Mouse (Mus musculus) midbrain, embryonic 11.5 days (tissue): Measurements from ENCODE around the gene Reep6. TPM values are rescaled to one million over a fixed set of nuclear protein-coding genes. Genes with fewer than 3 reads are reported as not detected.

Experiments used
- ATAC-seq: fragments of 200-750 bp; cut with Nextera tagmentation; 2 replicates; pipeline ENCODE4 v1.8.0; 2017; ENCODE audit warnings: moderate TSS enrichment, moderate library complexity; ENCODE audit not compliant: low FRiP score
- DNase-seq: peaks from one replicate; pipeline ENCODE4 v3.0.0; 2015; ENCODE audit warnings: low spot score; ENCODE audit errors: missing footprints
- H3K27ac ChIP-seq: fragments of 300-500 bp; sonication (generic); 2 replicates; pipeline ENCODE4 v1.5.1; 2014; ENCODE audit warnings: low read depth, low read length
- H3K27me3 ChIP-seq: fragments of 300-500 bp; sonication (generic); 2 replicates; pipeline ENCODE4 v1.6.1; 2014; ENCODE audit warnings: mild to moderate bottlenecking, low read length, moderate library complexity, mixed read lengths; ENCODE audit not compliant: control insufficient read depth, insufficient read depth
- H3K36me3 ChIP-seq: fragments of 300-500 bp; sonication (generic); 2 replicates; pipeline ENCODE4 v1.6.1; 2014; ENCODE audit warnings: mild to moderate bottlenecking, low read length, moderate library complexity, mixed read lengths; ENCODE audit not compliant: control insufficient read depth, insufficient read depth
- H3K4me1 ChIP-seq: fragments of 300-500 bp; sonication (generic); 2 replicates; pipeline ENCODE4 v1.6.1; 2014; ENCODE audit warnings: low read length; ENCODE audit not compliant: control insufficient read depth, insufficient read depth
- H3K4me2 ChIP-seq: fragments of 300-500 bp; sonication (generic); 2 replicates; pipeline ENCODE4 v1.6.1; 2014; ENCODE audit warnings: mild to moderate bottlenecking, moderate library complexity
- H3K4me3 ChIP-seq: fragments of 300-500 bp; sonication (generic); 2 replicates; pipeline ENCODE4 v1.5.1; 2014; ENCODE audit warnings: low read depth, low read length
- H3K9ac ChIP-seq: fragments of 300-500 bp; sonication (generic); 2 replicates; pipeline ENCODE4 v1.6.1; 2014; ENCODE audit warnings: low read length
- H3K9me3 ChIP-seq: fragments of 300-500 bp; sonication (generic); 2 replicates; pipeline ENCODE4 v1.6.1; 2016; ENCODE audit warnings: low read length; ENCODE audit not compliant: control insufficient read depth
- WGBS: fragments of 180-500 bp; shearing (Covaris S2); extraction: QIAGEN DNeasy Blood & Tissue Kit; methylation state at CpG from one replicate; pipeline ENCODE4 v1.1.7; 2014; 5-methylcytosine and 5-hydroxymethylcytosine counted together
- polyA plus RNA-seq: library from polyadenylated mRNA; unstranded; fragments of >200 nt; fragmentation: Nextera tagmentation; extraction: Ambion mirVana; gene quantifications from 2 replicates; pipeline ENCODE4 v1.2.1, GENCODE M21; 2014

Gene Reep6
- polyA plus RNA-seq, 1 experiment from 2014 or later, result 4.5 TPM

DNA sequence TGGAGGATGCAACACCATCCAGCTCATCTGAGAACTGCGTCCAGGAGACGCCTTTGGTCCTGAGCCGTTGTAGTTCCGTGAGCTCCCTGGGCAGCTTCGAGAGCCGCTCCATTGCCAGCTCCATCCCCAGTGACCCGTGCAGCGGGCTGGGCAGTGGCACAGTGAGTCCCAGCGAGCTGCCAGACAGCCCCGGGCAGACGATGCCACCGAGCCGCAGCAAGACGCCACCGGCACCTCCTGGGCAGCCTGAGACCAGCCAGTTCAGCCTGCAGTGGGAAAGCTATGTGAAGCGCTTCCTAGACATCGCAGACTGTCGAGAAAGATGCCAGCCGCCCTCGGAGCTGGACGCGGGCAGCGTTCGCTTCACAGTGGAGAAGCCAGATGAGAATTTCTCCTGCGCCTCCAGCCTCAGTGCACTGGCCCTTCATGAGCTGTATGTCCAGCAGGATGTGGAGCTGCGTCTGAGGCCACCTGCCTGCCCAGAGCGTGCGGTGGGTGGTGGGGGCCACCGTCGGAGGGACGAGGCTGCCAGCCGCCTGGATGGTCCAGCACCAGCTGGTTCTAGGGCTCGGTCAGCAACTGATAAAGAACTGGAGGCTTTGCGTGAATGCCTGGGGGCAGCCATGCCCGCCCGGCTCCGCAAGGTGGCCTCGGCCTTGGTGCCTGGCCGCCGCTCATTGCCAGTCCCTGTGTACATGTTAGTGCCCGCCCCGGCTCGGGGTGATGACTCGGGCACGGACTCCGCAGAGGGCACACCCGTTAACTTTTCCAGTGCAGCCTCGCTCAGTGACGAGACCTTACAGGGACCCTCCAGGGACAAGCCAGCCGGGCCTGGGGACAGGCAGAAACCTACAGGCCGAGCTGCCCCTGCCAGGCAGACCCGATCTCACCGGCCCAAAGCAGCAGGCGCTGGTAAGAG lies 16.9 kb upstream of the Reep6 start:
- Histone ChIP-seq H3K4me3 (no peak overlapping the region), H3K4me1 (peaks cover 4% of the 10 kb centered on the region; the same call in 1 of the 2 replicates), H3K9ac (no peak overlapping the region), H3K4me2 (no peak overlapping the region), H3K27me3 (peaks cover 5% of the 10 kb centered on the region), H3K36me3 (peaks cover 20% of the 10 kb centered on the region), H3K9me3 (no peaks in the 10 kb centered on the region), H3K27ac (no peak overlapping the region)
- 73% methylated on average over 54 of the region's 54 CpGs for WGBS
- DNase-seq (peak; percentile 85), ATAC-seq (no peak)

DNA sequence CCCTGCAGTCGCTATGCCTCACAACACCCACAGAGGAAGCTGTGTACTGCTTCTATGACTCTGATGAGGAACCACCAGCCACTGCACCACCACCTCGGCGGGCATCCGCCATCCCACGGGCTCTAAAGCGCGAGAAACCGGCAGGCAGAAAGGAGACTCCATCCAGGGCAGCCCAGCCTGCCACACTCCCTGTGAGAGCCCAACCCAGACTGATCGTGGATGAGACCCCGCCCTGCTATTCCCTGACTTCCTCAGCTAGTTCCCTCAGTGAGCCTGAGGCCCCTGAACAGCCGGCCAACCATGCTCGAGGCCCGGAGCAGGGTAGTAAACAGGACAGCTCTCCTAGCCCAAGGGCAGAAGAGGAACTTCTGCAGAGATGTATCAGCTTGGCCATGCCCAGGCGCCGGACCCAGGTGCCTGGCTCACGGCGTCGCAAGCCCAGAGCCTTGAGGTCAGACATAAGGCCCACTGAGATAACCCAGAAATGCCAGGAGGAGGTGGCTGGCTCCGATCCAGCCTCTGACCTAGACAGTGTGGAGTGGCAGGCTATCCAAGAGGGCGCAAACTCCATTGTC lies 16.0 kb upstream of the Reep6 start:
- Histone ChIP-seq H3K4me3 (no peak overlapping the region), H3K4me2 (no peak overlapping the region), H3K9me3 (no peaks in the 10 kb centered on the region), H3K36me3 (peaks cover 19% of the 10 kb centered on the region), H3K27ac (no peak overlapping the region), H3K4me1 (peaks cover 4% of the 10 kb centered on the region; the same call in 1 of the 2 replicates), H3K27me3 (peaks cover 5% of the 10 kb centered on the region), H3K9ac (no peak overlapping the region)
- 62% methylated on average over 20 of the region's 20 CpGs for WGBS
- no peak for ATAC-seq
- DNase-seq, result peak; percentile 86

DNA sequence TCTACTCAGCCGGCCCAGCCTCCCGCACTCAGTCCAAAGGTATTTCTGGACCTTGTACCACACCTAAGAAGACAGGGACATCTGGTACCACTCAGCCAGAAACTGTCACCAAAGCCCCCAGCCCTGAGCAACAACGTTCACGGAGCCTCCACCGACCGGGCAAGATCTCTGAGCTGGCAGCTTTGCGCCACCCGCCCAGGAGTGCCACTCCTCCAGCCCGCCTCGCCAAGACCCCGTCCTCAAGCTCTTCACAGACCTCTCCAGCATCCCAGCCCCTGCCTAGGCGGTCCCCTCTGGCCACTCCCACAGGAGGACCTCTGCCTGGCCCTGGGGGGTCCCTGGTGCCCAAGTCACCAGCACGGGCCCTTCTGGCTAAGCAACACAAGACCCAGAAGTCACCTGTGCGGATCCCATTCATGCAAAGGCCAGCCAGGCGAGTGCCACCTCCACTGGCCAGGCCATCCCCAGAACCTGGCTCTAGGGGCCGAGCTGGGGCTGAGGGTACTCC lies 15.2 kb upstream of the Reep6 start:
- Histone ChIP-seq H3K4me2 (no peak overlapping the region), H3K27ac (no peak overlapping the region), H3K9me3 (no peaks in the 10 kb centered on the region), H3K27me3 (peaks cover 5% of the 10 kb centered on the region), H3K4me1 (peaks cover 7% of the 10 kb centered on the region), H3K4me3 (no peak overlapping the region), H3K9ac (no peak overlapping the region), H3K36me3 (peaks cover 12% of the 10 kb centered on the region)
- DNase-seq (peak; percentile 82), ATAC-seq (no peak)
- WGBS, result 62% methylated on average over 16 of the region's 16 CpGs

DNA sequence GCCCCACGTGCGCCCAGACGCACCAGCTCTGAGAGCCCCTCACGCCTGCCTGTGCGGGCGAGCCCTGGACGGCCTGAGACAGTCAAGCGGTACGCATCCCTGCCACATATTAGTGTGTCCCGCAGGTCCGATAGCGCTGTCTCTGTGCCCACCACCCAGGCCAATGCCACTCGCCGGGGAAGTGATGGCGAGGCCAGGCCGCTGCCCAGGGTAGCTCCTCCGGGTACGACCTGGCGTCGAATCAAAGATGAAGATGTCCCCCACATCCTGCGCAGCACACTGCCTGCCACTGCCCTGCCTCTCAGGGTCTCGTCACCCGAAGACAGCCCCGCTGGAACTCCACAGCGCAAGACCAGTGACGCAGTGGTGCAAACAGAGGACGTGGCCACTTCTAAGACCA lies 14.4 kb upstream of the Reep6 start:
- Histone ChIP-seq H3K4me1 (peaks cover 12% of the 10 kb centered on the region), H3K27me3 (peaks cover 5% of the 10 kb centered on the region), H3K9ac (no peak overlapping the region), H3K4me2 (no peak overlapping the region), H3K9me3 (no peaks in the 10 kb centered on the region), H3K27ac (no peak overlapping the region), H3K36me3 (peaks cover 12% of the 10 kb centered on the region), H3K4me3 (no peak overlapping the region)
- ATAC-seq (no peak), DNase-seq (no peak)
- WGBS, result 57% methylated on average over 27 of the region's 27 CpGs

DNA sequence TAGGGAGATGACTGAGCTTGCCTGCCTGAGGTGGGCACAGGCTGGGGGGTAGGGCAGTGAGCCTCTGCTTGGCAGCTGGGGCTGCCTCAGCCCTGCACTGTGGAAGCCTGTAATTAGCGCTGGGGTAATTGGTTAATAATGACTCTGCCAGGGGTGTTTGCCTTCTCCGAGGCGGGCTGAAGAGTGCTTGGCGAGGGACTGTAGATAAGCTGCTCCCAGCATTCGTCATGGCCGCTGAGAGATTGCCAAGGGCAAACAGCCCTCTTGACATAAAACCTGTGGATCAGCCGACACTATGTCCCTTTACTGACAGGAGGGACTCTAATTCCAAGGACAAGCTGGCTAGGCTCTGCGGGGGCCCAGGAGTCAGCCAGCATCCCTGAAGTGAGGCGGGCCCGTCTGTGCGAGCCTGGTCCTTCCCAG lies 13.4 kb upstream of the Reep6 start:
- H3K36me3 ChIP-seq, result peaks cover 9% of the 10 kb centered on the region
- no peak overlapping the region for H3K4me3 ChIP-seq
- H3K9ac ChIP-seq, result no peak overlapping the region
- DNase-seq (no peak), ATAC-seq (no peak)
- 48% methylated on average over 11 of the region's 11 CpGs for WGBS
- H3K4me1 ChIP-seq, result peaks cover 12% of the 10 kb centered on the region
- H3K4me2 ChIP-seq, result no peak overlapping the region
- peaks cover 4% of the 10 kb centered on the region for H3K27me3 ChIP-seq
- H3K9me3 ChIP-seq, result no peaks in the 10 kb centered on the region
- H3K27ac ChIP-seq, result no peak overlapping the region

DNA sequence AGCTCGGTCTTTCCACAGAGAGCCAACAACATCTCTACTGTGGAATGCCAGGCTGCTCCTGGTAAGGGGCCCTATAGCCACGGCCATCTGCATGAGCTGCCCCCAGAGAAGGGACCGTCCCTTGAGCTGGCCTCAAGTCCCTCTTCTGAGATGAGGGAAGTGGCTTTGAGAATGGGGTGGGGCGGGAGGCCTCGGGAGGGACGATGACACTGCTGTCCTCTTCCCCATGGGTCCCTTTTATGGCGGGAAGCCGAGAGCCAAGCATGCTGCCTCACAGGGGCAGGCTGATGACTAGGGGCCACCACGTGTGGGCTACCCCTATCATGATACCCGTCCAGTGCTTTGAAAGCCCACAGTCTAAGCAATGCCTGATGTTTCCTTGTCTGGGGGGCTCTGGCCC lies 12.7 kb upstream of the Reep6 start:
- WGBS, result 60% methylated on average over 10 of the region's 10 CpGs
- DNase-seq (no peak), ATAC-seq (no peak)
- no peak overlapping the region for H3K4me2 ChIP-seq
- peaks cover 12% of the 10 kb centered on the region for H3K4me1 ChIP-seq
- no peaks in the 10 kb centered on the region for H3K9me3 ChIP-seq
- H3K9ac ChIP-seq, result no peak overlapping the region
- H3K4me3 ChIP-seq, result no peak overlapping the region
- H3K27ac ChIP-seq, result no peak overlapping the region
- peaks cover 7% of the 10 kb centered on the region for H3K36me3 ChIP-seq
- H3K27me3 ChIP-seq, result peaks cover 3% of the 10 kb centered on the region; the same call in 1 of the 2 replicates

DNA sequence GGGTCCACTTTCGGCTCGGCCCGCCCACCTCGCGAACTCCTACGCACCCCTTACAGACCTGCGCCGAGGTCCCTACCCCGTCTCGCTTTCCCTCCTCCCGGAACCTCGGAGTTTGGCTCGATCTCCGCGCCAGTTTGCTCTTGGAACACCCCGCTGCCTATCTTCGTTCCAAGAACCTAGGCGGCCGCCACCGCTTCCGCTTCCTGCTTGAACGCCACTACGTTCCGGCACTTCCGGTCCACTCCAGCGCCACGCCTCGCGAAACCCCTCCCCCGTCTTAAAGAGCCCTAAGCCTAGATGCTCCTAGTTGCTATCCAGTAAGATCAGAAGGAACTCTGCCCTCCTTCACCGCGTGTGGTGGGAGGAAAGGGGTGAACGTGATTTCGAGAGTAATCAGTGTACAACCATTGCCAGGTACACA lies 9.4 kb upstream of the Reep6 start, which contains the start of gene 2310011J03Rik:
TSS of gene 2310011J03Rik (minus strand) at position 198 of the 421 bp plus-strand sequence.
- ATAC-seq (peak; percentile 56), DNase-seq (peak; percentile 98)
- no peaks in the 10 kb centered on the region; the same call in none of the 2 replicates for H3K36me3 ChIP-seq
- H3K4me3 ChIP-seq, result peak within 1 kb of the TSS; percentile 92
- WGBS, result under 1% methylated on average over 34 of the region's 34 CpGs
- H3K27ac ChIP-seq, result peak within 1 kb of the TSS; percentile 9; the same call in 1 of the 2 replicates
- H3K4me1 ChIP-seq, result peaks cover 24% of the 10 kb centered on the region
- H3K27me3 ChIP-seq, result peaks cover 2% of the 10 kb centered on the region; the same call in 1 of the 2 replicates
- H3K4me2 ChIP-seq, result peak within 1 kb of the TSS; percentile 90
- H3K9me3 ChIP-seq, result no peaks in the 10 kb centered on the region
- peak within 1 kb of the TSS; percentile 79 for H3K9ac ChIP-seq

DNA sequence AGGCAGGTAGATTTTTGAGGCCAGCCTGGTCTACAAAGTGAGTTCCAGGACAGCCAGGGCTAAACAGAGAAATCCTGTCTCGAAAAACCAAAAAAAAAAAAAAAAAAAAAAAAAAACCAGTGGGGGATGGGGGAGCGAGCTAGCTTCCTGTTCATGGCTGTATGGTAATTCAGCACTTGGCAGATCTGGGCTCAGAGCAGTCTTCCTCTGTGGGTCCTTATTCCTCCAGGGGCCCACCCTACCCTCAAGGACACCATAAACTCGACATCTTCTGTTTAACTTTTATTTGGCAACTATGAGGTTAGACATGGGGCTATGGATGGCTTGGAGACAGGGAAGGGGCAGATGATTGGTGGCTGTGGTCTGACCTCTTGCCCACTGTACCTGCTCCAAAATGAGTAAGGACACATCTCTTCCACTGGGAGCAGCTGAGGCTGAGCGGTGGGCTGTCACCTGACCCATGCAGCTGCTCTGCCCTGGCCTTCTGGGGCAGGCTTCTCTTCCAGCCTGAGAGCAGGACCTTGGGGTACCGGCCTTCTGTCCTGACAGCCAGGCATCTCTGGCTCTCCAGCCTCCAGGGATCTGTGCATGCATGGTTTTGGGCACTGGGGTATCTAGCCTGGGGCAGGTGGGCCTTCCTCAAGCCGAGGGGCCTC lies 8.6 kb upstream of the Reep6 start:
- DNase-seq (no peak), ATAC-seq (no peak)
- no peak overlapping the region for H3K27ac ChIP-seq
- H3K9me3 ChIP-seq, result no peaks in the 10 kb centered on the region
- 77% methylated on average over 6 of the region's 6 CpGs for WGBS
- H3K4me1 ChIP-seq, result peaks cover 21% of the 10 kb centered on the region
- no peak overlapping the region for H3K9ac ChIP-seq
- no peak overlapping the region for H3K4me3 ChIP-seq
- peaks cover 2% of the 10 kb centered on the region; the same call in 1 of the 2 replicates for H3K27me3 ChIP-seq
- H3K4me2 ChIP-seq, result no peak overlapping the region
- no peaks in the 10 kb centered on the region for H3K36me3 ChIP-seq
